Mouse (Mus musculus): Measurements from ENCODE around the gene Med31.
"Not testable (repeated sequence)": the region's sequence is repeated elsewhere in the genome, so short reads cannot be mapped to it uniquely, and the experiment has no call there.

The Med31 gene

DNA sequence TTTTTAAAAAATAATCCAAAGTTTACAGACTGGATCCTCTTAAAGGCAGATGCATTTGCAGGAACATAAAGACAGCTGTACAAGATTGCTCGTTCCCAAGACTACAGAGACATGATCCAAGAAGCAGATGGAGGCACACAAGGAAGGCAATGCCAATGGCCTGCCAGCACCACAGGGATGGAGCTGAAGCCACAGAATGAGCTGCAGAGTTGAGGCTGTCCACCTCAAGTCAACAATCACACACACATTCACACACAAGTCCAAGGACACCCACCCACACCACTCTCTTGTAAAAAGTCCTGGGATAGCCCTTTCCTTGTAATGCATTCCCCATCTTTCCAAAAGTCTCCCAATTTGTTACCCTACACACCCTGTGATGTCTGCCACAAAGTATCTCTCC is 12.0 kb downstream of the Med31 start:
- no peak for DNase-seq (ENCODE audit: low read depth, low spot score)

DNA sequence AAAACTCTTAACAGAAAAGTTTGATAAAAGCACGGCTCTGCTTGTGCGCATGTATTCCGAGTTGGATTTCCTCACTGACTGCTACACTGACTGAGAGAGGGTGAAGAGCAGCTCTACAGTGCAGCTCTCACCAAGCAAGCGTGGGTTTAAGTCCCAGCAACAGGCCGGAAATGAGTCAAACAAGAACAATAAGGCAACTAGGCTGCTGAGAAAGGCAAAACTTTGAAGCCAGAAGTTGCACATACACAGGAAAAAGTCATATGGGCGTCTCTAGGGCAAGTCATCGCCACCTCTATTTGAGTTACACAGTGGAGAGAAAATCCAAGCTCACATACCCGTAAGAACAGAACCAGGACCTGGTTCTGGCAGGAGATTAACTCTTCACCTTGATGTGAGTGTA is 18.9 kb downstream of the Med31 start:
- DNase-seq (ENCODE audit: low read depth, low spot score) = no peak

DNA sequence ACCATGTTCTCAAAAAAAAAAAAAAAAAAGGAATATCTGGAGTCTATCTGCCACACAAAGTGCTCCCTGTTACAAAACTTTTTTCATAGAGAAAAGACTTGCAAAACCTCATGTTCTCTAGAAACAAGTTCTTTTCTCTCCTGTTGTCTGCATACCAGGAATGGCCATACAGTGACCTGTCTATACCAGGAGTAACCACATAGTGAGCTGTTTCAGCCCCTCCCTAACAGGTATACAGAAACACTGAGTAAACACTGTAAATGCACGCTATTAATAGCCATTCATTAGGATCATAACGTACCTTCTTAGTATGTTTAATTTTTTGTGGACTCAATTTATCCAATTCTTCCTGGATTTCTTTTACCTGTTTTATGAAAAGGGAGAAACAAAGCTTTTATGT is 21.1 kb downstream of the Med31 start:
- DNase-seq (ENCODE audit: low read depth, low spot score) = no peak

DNA sequence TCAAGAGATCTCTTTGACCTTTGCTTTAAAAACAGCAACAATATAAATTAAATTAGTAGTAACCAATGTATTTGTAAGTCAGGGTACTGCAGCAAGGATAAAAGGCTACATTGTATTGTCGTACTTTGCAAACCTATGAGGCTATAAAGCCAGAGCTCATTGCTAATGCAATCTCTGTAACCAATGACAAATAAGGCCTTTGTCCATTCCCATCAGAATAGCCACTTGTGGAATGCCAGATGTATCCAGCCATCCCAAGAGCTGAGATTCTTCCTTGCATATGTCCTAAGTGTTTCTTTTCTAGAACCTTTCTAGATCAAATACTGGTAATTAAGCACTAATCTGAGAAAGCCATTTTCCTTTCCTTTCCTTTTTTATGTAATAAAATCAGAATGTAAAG is 24.5 kb downstream of the Med31 start:
- DNase-seq (ENCODE audit: low read depth, low spot score) = no peak

DNA sequence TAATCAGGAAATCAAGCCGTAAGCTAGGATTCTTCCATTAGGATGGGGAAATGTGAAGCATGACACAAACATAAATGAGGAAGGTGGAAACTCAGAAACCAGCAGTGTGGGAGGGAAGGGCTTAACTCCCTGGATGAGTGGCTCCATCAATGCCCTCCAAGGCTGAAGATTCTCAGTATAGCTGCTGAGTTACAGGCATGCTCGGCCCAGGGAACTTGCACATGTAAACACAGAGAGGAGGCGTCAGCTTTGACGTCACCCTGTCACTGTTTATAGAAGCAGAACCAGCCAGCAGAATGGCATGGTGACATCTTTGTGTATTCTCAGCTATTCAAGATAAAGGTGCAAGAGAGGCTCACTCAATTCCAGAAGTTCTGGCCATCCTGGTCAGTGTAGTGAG is 31.1 kb downstream of the Med31 start:
- no peak for DNase-seq (ENCODE audit: low read depth, low spot score)

DNA sequence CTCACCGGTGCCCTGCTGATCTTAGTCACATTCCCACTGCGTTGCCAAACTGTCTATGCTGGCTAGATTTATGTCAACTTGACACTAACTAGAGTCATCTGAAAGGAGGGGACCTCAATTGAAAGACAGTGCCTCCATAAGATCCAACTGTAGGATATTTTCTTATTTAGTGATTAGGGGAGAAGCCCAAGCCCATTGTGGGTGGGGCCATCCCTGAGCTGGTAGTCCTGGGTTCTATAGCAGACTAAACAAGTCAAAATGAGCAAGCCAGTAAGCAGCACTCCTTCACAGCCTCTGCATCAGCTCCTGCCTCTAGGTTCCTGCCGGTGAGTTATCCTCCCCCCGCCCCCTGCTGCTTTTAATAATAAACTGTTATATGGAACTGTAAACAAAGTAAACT is 34.3 kb downstream of the Med31 start:
- no peak for DNase-seq (ENCODE audit: low read depth, low spot score)

DNA sequence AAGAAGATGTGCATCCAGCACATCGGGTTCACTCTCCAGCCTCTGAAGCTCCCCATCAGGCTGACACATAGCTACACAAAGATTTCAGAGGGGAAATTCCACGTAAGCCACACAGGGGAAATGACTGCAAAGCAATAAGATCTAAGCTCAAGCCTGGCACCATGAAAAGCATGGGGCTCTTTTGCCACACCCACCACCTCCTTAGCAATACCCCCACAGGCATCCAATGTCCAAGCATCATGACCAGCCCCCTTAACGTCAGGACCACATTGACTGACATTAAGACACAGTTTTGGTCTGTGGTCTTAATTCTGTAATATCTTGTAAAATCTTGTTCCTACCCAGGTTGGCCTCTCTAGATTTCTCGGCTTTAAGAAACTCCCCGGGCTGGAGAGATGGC is 34.8 kb downstream of the Med31 start:
- no peak for DNase-seq (ENCODE audit: low read depth, low spot score)

DNA sequence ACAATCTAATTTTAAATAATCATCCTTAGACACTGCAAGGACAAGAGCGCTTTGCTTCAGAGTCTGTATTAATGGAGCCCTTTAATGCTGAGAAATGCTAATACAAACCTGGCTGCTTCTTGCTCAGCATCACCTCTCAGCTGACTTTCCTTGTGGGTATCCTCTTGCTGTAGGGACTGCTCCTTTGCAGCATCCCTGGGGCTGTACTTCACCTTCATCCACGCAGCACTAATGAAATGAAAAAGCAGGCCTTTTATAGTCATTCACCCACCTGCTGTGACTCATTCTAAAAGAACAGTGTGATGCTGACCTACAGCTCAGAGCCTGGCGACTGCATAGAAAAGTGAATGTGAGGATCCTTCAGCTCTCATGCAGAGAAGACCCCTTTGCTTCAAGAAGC is 38.8 kb downstream of the Med31 start:
- peak; percentile 11 for DNase-seq (ENCODE audit: low read depth, low spot score)

DNA sequence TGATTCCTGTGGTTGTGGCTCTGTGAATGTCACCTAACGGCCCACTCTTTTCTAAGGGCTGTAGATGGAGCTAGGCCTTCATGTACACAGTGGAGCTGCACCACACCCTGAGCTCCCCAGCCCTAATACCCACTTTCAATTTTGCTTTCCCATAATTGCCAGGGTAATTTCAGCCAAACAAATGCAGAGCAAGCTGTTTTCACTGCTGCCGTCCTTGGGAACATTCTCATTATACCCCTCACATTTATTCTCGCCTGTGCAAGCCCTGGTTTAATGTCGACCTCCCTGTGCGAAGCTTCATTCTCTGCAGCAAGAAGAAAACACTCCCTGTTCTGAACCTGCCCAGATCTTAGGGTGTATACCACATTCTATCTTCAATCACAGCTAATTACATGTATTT is 39.4 kb downstream of the Med31 start:
- no peak for DNase-seq (ENCODE audit: low read depth, low spot score)

DNA sequence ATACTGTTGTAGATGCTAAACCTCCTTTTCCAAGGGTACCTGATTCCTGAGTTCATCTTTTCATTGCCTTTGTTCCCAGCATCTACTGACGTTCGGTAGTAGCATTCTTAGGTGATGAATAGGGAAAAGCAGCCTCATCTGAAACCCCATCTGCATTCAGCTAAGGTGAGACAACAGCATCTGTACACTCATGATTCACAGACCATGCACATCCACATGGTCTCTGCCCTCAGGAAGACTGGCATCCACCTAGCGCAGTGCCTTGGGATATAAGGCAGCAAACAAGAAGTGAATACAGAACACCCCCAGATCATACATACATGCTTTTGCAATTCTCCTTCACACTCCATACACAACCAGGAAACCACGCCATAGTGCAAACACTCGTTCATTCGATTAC is 40.7 kb downstream of the Med31 start:
- DNase-seq (ENCODE audit: low read depth, low spot score) = no peak

DNA sequence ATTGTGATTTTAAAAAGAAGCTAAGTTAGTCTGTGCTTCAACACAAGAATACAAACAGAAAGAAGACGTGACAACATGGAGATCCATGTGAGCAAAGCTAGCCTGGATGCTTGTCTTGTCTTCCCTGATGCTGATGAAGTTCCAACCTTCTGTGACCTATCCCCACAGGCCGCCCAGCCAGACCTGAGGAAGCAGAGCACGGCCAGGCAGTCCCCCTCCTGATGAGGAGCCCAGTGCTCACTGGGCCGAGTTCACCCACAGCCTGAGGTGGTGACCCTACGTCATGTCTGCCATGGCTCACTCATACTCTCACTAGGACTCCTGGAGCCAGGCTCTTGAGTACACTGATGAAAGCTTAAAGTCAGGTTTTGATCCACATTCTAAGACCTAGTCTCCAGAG is 41.9 kb downstream of the Med31 start:
- no peak for DNase-seq (ENCODE audit: low read depth, low spot score)

DNA sequence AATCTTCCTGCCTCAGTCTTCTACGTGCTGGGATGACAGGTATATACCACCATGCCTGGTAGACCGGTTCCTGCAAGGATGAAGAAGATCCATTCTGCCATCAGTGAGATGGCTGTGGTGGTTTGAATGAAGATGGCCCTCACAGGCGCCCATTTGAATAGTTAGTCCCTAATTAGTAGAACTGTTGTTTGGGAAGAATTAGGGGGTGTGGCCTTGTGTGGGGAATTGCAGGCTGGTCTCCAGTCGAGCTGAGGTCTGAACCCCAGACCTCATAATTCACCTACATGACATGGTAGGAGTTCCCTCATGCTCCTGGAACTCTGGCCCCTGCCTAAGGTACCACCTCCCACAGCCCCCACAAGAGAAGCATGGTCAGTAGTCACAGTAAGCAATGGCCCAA is 43.5 kb downstream of the Med31 start:
- DNase-seq (ENCODE audit: low read depth, low spot score) = not testable (repeated sequence)

DNA sequence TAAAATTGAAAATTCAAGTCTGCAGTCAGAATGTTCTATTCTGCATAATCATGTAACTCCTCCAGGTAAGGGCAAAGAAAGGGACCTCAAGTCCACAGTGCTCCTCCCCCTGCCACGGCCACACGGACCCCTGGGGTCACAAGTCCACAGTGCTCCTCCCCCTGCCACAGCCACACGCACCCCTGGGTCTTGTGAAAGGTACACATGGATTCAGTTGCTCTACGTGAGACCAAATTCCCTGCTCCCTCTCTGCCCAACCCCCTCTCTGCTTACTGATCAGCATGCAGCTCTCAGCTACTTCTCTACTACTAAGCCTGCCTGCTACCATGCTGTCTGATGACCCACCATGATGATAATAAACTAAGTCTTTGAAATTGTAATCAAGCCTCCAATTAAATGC is 45.5 kb downstream of the Med31 start:
- DNase-seq (ENCODE audit: low read depth, low spot score) = no peak

DNA sequence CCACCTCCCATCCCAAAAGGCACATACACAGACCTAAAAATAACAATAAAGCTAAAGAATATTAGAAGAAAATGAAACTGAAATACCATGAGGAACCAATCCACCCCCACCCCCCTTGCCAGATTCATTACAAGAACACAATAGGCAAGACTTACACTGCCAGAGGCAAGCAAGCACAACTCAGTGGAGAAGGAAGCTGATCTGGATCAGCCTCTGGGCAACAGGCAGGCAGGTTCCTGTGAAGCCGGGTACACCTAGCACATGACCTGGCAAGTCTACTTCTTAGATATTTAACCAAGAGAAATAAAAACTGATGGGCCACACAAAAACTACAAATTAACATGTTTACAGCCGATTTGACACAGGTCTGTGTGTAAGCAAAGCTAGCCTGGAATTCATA is 52.2 kb downstream of the Med31 start:
- no peak for DNase-seq (ENCODE audit: low read depth, low spot score)
